Mouse (Mus musculus): ENCODE data around the gene Atp23. TPM values are rescaled to one million over a fixed set of nuclear protein-coding genes. Genes with fewer than 3 reads are reported as not detected.
A peak's percentile ranks its signal among the peaks of the same experiment; 100 is the strongest.

Atp23 gene
- polyA plus RNA-seq, 1 experiment, result 10.3 TPM

GRCm38 (mm10) chr10:126928011-126928818, 27.1 kb upstream of the Atp23 start:
- Histone ChIP-seq H3K27ac (ENCODE audit: control insufficient read depth, insufficient read depth, low read depth, low read length) (peak overlapping the region; percentile 86), H3K27me3 (ENCODE audit: control insufficient read depth, insufficient read depth, low read length) (0 out of 2 replicates have a peak, but pooled peaks cover 2% of the 10 kb centered on the region), H3K36me3 (ENCODE audit: control insufficient read depth, insufficient read depth, low read length) (no peaks in the 10 kb centered on the region), H3K4me3 (ENCODE audit: control insufficient read depth, low read depth, low read length) (peak overlapping the region; percentile 33), H3K4me1 (ENCODE audit: control insufficient read depth, insufficient read depth, low read length) (peaks cover 18% of the 10 kb centered on the region)
- TF ChIP-seq POLR2A (IDR thresholded peaks at IDR 0.05; ENCODE audit: control insufficient read depth, low read depth, low read length), result 0 out of 2 replicates have a peak, but pooled peaks have one; percentile 18
- 0 out of 2 replicates have a peak, but pooled peaks have one; percentile 10 for TF ChIP-seq CTCF (IDR thresholded peaks at IDR 0.05; ENCODE audit: control insufficient read depth, insufficient read depth, insufficient replicate concordance, low read depth, low read length)

DNA sequence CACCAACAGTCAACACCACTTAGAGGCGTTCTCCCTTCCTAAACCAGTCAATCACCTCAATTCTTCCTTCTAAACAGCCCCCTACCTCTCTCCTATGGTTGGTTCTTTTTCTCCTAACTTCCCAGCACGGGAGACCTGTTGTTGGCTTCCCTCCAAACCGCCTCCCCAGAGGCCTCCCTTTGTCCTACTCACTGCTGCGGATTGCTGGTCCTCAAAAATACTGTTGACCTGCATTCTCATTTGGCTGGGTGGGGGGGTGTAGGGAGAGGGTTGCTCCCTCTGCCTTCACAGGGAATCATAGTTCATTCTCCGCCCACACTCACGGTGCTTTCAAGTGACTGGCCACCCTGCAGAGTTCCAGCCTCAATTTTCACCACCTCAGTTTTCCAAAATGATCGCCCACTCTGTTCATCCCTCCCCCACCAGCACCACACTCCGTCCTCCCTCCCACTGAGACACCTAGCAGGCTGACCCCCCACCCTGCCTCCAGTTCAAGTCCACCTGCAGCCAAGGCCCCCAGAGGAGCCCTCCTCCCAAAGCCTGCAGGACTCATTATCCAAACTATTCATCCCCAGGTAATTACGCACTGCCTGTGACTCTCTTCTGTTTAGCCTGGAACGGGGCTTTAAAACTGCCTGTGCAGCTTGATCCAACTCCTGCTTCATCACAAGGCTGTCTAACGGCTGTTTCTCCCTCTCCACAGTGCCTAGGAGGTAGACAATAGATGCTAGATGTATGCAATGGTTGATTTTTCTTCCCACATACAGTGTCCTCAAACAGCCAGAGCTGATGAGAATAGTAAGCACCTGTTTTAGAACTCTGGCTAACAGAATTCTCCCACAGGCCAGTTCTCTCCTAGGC, 26.2 kb upstream of the Atp23 start:
- no peak for TF ChIP-seq CTCF (IDR thresholded peaks at IDR 0.05; ENCODE audit: control insufficient read depth, insufficient read depth, insufficient replicate concordance, low read depth, low read length)
- TF ChIP-seq POLR2A (IDR thresholded peaks at IDR 0.05; ENCODE audit: control insufficient read depth, low read depth, low read length), result no peak
- Histone ChIP-seq H3K4me1 (ENCODE audit: control insufficient read depth, insufficient read depth, low read length) (peaks cover 18% of the 10 kb centered on the region), H3K27me3 (ENCODE audit: control insufficient read depth, insufficient read depth, low read length) (0 out of 2 replicates have a peak, but pooled peaks cover 2% of the 10 kb centered on the region), H3K4me3 (ENCODE audit: control insufficient read depth, low read depth, low read length) (no peak overlapping the region), H3K36me3 (ENCODE audit: control insufficient read depth, insufficient read depth, low read length) (no peaks in the 10 kb centered on the region), H3K27ac (ENCODE audit: control insufficient read depth, insufficient read depth, low read depth, low read length) (peak overlapping the region; percentile 81)

DNA sequence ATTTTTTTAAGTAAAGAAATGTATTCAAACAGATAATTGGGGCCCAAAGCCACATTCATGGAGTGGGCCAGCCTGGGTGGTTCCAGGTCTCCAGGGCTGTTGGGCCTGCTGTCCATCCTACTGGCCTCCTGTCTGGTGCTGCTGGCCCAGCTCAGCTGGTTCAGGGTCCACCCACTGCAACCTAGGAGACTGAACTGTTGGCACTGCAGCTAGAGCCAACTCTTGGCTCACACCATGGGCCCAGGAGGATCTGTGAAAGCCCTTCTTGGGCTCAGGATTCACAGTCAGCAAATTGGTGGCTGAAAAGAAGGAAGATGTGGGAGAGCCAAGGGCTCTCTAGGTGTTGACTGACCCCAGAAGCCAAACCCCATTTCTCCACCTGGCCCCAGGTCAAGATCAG, 24.2 kb upstream of the Atp23 start:
- TF ChIP-seq POLR2A (IDR thresholded peaks at IDR 0.05; ENCODE audit: control insufficient read depth, low read depth, low read length) (no peak), CTCF (IDR thresholded peaks at IDR 0.05; ENCODE audit: control insufficient read depth, insufficient read depth, insufficient replicate concordance, low read depth, low read length) (no peak)
- Histone ChIP-seq H3K4me3 (ENCODE audit: control insufficient read depth, low read depth, low read length) (no peak overlapping the region), H3K27ac (ENCODE audit: control insufficient read depth, insufficient read depth, low read depth, low read length) (no peak overlapping the region), H3K27me3 (ENCODE audit: control insufficient read depth, insufficient read depth, low read length) (0 out of 2 replicates have a peak, but pooled peaks cover 2% of the 10 kb centered on the region), H3K4me1 (ENCODE audit: control insufficient read depth, insufficient read depth, low read length) (peaks cover 18% of the 10 kb centered on the region), H3K36me3 (ENCODE audit: control insufficient read depth, insufficient read depth, low read length) (no peaks in the 10 kb centered on the region)

- Histone ChIP-seq H3K27ac (ENCODE audit: control insufficient read depth, insufficient read depth, low read depth, low read length) (no peak overlapping the region), H3K27me3 (ENCODE audit: control insufficient read depth, insufficient read depth, low read length) (0 out of 2 replicates have a peak, but pooled peaks cover 2% of the 10 kb centered on the region), H3K36me3 (ENCODE audit: control insufficient read depth, insufficient read depth, low read length) (no peaks in the 10 kb centered on the region), H3K4me3 (ENCODE audit: control insufficient read depth, low read depth, low read length) (no peak overlapping the region), H3K4me1 (ENCODE audit: control insufficient read depth, insufficient read depth, low read length) (peaks cover 18% of the 10 kb centered on the region)
- no peak for TF ChIP-seq POLR2A (IDR thresholded peaks at IDR 0.05; ENCODE audit: control insufficient read depth, low read depth, low read length)
- no peak for TF ChIP-seq CTCF (IDR thresholded peaks at IDR 0.05; ENCODE audit: control insufficient read depth, insufficient read depth, insufficient replicate concordance, low read depth, low read length)
These were observed 22.9 kb upstream of the Atp23 start for GRCm38 (mm10) chr10:126924087-126924486.

DNA sequence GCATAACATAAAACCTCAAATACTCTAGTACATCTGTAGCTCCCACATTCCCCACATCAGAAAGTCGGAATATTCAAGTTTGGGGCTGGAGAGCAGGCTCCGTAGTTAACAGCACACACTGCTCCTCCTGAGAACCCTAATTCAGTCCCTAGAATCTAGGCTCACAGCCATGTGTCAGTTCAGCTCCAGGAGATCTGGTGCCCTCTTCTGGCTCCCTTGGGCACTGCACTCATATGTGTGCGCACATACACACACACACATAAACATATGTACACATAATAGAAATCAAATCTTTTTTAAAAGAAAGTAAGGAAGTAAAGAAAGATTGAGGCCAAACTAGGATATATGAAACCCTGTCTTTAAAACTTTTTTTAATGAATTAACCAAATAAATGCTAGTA, 19.1 kb upstream of the Atp23 start:
- TF ChIP-seq POLR2A (IDR thresholded peaks at IDR 0.05; ENCODE audit: control insufficient read depth, low read depth, low read length) (no peak), CTCF (IDR thresholded peaks at IDR 0.05; ENCODE audit: control insufficient read depth, insufficient read depth, insufficient replicate concordance, low read depth, low read length) (peak; percentile 68; the same call in 1 of the 2 replicates)
- no peak overlapping the region for H3K4me3 ChIP-seq (ENCODE audit: control insufficient read depth, low read depth, low read length)
- no peaks in the 10 kb centered on the region for H3K36me3 ChIP-seq (ENCODE audit: control insufficient read depth, insufficient read depth, low read length)
- no peaks in the 10 kb centered on the region for H3K27me3 ChIP-seq (ENCODE audit: control insufficient read depth, insufficient read depth, low read length)
- H3K4me1 ChIP-seq (ENCODE audit: control insufficient read depth, insufficient read depth, low read length), result peaks cover 3% of the 10 kb centered on the region; the same call in 1 of the 2 replicates
- H3K27ac ChIP-seq (ENCODE audit: control insufficient read depth, insufficient read depth, low read depth, low read length), result no peak overlapping the region

DNA sequence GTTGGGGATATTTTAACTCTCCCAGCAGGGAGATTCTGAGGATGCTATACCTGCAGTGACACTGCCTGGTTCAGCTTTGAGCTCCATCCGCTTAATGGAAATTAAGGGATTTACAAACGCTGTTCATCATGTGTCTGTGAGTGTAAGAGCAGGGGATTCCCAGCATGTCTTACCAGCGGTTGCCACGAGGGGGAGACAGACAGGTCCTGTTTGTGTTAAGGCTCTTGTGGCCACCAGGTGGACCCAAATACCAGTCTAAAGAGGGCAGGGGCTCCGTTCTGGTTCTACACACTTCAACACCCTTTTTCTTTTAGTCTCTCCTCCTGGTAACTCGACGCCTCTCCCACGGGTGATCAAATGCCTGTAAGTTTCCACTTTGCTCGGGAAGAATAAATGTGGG, 17.9 kb upstream of the Atp23 start:
- H3K4me3 ChIP-seq (ENCODE audit: control insufficient read depth, low read depth, low read length), result no peak overlapping the region
- TF ChIP-seq POLR2A (IDR thresholded peaks at IDR 0.05; ENCODE audit: control insufficient read depth, low read depth, low read length), result no peak
- peak; percentile 99 for TF ChIP-seq CTCF (IDR thresholded peaks at IDR 0.05; ENCODE audit: control insufficient read depth, insufficient read depth, insufficient replicate concordance, low read depth, low read length)

GRCm38 (mm10) chr10:126914288-126914687, 13.1 kb upstream of the Atp23 start:
- peaks cover 3% of the 10 kb centered on the region for H3K4me1 ChIP-seq (ENCODE audit: control insufficient read depth, insufficient read depth, low read length)
- TF ChIP-seq CTCF (IDR thresholded peaks at IDR 0.05; ENCODE audit: control insufficient read depth, insufficient read depth, insufficient replicate concordance, low read depth, low read length), result no peak
- no peaks in the 10 kb centered on the region for H3K27me3 ChIP-seq (ENCODE audit: control insufficient read depth, insufficient read depth, low read length)
- no peak overlapping the region for H3K4me3 ChIP-seq (ENCODE audit: control insufficient read depth, low read depth, low read length)
- H3K36me3 ChIP-seq (ENCODE audit: control insufficient read depth, insufficient read depth, low read length), result no peaks in the 10 kb centered on the region
- no peak overlapping the region for H3K27ac ChIP-seq (ENCODE audit: control insufficient read depth, insufficient read depth, low read depth, low read length)

More for the DNA sequence above, 17.9 kb upstream of the Atp23 start:
- Histone ChIP-seq H3K27ac (ENCODE audit: control insufficient read depth, insufficient read depth, low read depth, low read length) (no peak overlapping the region), H3K4me1 (ENCODE audit: control insufficient read depth, insufficient read depth, low read length) (peaks cover 3% of the 10 kb centered on the region; the same call in 1 of the 2 replicates), H3K36me3 (ENCODE audit: control insufficient read depth, insufficient read depth, low read length) (no peaks in the 10 kb centered on the region), H3K27me3 (ENCODE audit: control insufficient read depth, insufficient read depth, low read length) (no peaks in the 10 kb centered on the region)
